Mouse (Mus musculus) kidney, adult 11 months (tissue): ENCODE measurements around the gene Nags.
A peak's percentile ranks its signal among the peaks of the same experiment; 100 is the strongest.
"Not testable (repeated sequence)": the region's sequence is repeated elsewhere in the genome, so short reads cannot be mapped to it uniquely, and the experiment has no call there.

Experiments used
- DNase-seq: peaks from one replicate; pipeline ENCODE4 v3.0.0; 2022

Gene Nags

DNA sequence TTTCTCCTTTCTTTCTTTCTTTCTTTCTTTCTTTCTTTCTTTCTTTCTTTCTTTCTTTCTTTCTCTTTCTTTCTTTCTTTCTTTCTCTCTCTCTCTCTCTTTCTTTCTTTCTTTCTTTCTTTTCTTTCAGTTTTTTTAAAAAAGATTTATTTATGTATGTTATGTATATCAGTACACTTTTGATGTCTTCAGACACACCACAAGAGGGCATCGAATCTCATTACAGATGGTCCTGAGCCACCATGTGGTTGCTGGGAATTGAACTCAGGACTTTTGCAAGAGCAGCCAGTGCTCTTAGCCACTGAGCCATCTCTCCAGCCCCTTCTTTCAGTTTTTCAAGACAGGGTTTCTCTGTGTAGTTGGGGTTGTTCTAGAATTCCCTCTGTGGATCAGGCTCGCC lies 12.7 kb downstream of the Nags start:
- not testable (repeated sequence) for DNase-seq

DNA sequence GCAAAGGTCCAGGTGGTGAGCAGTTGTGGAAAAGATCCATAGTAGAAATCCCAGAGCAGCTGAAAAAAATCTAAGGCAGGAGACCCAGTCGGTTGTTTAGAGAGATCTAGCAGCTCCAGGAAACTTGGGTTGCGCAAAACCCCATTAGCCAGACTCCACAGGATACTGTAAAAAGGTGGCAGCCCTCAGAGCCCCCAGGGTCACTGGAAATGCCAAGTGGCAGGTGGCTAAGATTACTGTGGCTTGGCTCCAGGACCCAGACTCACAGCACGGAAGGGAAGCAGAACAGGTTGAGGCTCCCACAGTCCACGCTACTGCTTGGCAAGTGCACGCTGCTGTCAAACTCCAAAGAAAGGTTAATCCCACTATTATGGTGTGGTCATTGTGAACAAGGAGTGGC lies 14.5 kb downstream of the Nags start:
- DNase-seq = no peak

DNA sequence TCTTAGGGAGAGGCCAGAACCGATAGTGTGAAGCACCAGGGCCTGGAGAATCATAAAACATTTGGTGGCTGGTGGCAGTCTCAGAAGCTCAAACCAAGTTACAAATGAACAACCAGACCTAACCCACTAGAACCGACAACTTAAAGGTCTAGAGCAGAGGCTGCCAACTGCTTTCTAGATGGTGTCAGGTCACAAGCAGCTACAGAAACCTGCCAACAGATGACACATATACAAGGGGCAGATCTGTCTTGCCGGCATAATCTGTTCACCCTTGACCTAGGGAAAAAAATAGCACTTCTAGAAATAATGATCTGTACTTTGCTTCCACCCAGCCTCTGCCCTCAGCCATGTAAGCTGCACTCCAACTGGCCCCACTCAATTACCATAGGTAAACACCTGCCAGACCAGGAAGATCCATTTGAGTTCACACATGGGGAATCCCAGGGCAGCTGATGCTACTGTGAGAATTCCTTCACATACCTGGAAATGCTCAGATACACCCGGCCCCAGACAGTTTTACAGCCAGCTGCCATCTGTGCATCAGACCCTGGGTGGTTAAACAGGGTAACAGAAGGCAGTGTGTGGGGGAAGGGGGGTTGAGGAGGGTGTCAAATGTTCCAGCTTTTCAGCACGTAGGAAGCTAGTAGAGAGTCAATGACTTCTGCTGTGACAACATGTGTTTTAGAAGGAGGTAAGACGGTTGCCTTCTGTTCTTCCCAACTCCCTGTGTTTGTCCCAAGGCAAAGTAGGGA lies 20.8 kb downstream of the Nags start:
- no peak for DNase-seq

DNA sequence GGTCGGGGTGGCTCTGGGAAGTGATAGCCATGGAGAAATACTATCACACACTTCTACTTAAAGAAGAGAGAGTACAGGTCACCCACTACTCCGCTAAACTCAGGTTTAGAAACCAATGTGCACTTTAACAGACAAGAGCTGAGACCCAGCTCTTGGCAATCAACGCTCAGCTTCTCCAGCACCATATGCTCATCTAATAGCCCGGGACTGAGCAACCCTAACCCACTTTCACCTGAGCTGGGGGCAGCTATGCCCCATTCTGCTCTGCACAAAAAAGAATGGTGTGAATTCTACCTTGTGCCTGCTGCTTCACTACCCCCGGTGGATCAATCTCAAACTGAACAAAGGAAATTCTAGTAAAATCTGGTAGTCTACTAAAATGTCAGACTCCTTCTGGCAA lies 22.2 kb downstream of the Nags start:
- no peak for DNase-seq

DNA sequence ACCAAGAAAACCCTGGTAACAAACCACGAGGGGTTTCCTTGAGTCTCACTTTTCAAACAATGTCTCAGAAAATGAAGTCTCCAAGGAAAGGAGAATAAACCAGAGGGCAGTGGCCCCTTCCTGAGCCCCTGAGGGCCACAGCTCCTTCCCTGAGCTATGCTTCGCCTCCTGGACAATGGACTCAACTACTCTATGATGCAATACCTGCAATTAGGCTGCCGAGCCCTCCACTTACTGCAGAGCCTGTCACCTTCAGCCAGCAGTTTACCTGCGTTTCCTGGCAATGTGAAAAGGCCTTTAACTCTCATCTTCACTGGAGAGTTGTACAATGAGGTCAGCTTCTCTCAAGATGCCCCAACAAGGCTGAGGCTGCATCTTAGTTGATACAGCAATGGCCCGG lies 23.4 kb downstream of the Nags start:
- no peak for DNase-seq

DNA sequence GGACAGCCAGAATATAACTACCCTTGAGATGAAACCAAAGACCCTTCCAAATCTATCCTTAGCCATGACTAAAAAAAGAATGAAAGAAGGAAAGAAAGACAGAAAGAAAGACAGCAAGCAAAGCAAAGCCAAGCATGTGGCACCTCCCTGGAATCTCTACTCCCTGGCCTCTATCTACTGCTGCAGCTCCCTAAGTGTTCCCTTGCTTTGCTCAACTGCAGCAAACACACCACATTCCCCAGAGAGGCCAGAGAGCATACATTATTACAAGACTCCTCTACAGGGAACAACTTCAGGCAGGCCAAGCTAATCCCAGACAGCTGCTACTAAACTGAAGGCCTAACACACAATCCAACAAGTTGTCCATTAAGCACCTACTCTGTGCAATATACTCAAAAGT lies 34.5 kb downstream of the Nags start:
- DNase-seq = no peak

DNA sequence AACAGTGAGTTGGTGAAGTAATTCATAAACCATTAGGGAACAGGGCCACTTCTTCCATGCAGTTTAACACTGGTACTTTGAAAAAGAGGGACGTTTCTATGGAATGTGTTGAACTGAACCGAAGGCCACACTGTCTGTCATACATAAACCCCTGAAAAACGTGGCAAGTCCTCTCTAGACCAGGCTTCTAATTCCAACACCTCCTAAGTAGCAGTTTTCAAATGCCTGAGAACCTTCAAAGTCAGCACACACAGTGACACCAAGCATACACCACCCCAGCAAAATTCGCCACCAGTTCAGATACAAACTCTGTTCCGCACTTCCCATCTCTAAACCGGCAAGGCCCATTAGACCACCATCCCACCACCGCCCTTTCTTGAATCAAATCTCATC lies 38.9 kb downstream of the Nags start:
- DNase-seq = no peak

DNA sequence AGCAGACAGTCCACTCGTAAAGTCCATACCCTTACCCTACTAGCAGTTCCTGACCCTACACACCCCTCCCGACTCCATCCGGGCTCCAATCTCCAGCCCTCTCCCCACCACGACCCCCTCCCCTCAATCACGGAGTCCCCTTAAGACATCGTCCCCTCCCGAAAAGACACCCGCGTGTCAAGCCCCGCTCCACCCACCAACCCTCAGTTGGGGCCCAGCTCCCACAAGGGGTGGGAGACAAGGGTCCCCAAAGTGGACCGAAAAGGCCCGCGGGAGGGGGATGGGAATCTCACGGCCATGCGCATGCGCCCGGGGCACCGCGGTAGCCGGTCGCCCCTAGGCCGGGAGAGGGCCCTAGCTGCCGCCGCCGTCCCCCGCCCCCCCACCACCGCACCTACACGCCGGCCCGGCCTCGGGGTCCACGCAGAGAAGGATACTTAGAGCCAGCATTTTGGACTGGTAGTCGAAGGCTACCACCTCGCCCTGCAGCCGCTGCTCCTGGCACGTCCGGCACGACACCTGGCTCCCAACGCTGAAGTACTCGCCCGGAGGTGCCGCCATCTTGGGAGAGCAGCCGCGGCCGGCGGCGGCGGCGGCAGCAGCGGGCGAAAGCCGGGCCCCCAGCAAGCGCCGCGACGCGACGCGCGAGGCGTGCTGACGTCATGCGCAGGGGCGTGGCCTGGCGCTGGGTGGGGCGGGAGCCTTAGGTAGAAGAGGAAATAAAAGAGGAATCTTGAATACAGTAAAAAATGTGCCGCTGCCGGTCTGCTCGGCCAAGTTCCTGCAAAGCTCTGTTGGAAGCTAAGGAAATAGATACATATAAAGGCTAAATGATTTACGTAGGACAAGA lies 39.6 kb downstream of the Nags start, which contains the start of gene Lsm12:
TSS of gene Lsm12 (minus strand) at position 651 of the 850 bp plus-strand sequence.
- DNase-seq = peak; percentile 91

DNA sequence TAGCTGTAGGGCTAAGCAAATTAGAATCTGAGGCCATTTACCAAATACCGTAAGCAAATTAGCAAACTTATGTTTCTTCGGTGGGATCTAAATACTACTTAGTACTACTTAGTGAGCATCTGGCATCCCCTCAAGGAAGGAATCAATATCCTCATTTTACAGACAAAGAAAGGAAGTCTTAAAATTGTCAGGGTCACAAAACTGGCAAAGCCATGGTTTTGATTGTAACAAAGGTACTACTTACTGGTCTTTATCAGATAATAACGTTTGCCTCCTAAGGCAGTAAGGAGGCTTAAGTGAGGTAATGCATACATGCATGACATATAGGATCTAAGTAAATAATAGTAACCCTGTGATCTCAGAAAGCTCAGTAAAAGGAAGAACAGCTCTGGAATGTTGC lies 40.4 kb downstream of the Nags start:
- no peak for DNase-seq

DNA sequence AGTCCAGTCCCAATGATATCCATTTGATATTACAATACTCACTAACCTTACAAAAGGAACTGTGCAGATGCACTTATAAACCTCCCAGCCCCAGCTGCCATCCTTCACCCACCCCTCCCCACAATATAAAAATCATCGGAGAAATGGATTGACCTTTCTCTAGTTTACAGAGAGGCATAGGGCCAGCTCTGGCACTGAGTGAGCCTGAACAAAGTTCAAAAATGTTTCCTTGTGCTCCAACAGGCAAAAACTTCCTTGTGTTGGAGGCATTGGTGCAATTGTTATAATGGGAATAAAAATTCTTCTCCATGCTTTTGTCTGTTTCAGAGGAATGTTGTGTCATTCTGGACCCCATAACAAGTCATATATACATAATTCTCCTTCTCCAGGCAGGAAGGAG lies 40.9 kb downstream of the Nags start:
- no peak for DNase-seq

DNA sequence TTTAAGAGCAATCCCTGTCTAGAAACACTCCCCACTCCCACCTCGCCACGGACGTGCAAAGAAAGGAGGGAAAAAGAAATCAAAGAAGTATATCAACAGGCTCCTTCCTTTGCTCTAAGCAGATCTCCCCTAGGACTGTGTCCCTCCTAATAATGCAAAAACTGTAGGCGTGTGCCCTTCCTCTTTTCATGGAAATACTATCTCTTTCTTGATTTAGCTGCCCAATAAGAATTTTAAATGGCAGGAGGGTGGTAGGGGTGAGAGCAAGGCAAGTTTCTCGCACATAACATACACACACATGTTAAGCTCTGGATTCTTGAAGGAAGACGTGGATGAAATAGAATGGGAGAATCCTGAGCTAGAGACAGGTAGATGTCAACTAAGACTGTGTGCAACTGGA lies 43.7 kb downstream of the Nags start:
- no peak for DNase-seq

DNA sequence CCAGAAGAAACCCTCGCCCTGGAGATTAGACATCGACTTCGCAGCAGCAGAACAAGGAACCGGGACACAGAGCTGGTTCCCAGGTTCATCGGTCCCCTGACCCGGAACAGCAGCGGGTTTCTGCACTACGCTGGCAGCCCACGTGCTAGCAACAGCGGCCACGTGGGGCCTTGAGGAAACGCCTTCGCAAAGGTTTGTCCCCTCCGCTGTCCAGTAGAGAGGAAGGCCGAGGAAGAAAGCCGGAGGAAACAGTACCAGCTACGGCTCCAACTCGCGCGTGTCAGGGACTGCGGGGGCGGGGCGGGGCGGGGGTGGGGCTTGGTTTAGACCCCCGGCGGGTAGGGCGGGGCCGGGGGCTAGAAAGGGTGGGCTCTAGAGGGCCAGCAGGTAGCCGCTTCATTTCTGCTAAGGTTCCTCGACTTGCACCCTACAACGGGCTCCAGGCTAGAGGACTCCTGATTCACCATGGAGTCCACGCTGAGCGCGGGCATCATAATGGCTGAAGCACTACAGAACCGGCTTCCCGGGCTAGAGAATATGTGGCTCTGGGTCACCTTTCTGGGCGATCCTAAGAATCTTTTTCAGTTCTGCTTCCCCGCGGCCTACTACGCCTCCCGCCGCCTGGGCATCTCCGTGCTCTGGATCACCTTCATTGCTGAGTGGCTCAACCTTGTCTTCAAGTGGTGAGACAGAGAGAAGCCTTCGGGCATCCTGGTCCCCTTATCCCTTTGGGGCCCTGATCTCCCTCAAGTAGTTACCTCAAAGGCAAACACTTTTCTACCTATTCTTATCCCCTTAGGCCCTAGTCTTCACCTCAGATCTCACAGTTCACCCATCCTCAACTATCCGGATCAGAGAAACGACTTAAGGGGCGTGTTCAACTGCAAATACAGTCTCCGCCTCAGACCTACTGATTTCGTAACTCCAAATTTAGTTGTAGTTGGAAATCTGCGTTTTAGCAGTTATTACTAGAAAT lies 44.4 kb downstream of the Nags start, which contains the start of gene G6pc3:
TSS of gene G6pc3 (plus strand) at position 160 of the 976 bp plus-strand sequence.
- DNase-seq = peak; percentile 95

DNA sequence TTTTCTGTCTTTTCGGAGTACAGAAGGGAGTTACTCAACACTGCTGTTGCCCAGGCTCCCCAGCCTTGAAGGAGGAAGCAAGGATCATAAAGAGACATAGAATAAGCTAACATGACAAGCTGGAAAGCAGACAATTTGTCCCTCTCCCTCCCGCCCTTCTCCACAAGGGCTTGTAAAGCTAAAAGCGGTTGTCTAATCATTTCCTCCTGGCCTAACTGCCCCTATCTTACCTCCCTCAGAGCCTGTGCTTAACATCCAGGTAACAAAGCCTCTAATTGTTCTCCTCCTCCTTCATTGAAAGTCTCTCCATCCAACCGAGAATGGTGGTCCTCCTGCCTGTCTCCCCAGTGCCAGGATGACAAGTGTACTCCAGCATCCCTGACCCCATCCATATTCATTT lies 45.5 kb downstream of the Nags start:
- DNase-seq = no peak

DNA sequence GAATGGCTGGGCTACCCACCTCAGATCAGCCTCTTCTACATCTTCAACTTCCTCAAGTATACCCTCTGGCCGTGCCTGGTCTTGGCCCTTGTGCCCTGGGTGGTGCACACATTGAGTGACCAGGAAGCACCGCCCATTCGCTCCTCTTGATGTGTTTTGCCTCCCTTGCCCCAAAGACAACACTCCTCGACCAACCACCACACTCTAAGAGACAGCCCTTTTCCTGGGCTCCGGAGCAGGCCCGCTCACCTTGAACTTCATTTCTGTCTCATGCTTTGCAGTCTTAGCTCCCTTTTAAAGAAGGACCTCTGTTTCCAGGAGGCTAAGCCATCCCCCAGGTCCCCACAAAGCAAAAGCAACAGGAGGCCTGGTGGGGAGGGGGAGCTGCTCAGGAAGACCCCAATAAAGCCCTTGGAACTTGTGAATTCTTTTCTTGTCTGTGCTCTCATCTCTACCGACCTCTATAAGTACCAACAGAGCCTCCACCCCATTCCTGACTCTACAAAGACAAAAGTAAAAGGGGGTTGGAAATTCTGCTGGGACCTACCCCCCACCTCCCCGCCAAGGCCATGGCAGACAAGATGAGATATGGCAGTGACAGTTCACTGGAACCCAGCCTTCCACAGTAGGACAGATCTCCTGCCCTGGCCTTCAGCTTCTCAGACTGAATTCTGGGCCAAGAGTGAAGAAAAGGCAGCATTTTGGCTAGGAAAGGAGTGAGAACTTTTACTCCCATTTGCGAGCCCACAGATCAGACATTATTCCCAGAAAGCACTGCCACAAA lies 48.5 kb downstream of the Nags start:
- no peak for DNase-seq

DNA sequence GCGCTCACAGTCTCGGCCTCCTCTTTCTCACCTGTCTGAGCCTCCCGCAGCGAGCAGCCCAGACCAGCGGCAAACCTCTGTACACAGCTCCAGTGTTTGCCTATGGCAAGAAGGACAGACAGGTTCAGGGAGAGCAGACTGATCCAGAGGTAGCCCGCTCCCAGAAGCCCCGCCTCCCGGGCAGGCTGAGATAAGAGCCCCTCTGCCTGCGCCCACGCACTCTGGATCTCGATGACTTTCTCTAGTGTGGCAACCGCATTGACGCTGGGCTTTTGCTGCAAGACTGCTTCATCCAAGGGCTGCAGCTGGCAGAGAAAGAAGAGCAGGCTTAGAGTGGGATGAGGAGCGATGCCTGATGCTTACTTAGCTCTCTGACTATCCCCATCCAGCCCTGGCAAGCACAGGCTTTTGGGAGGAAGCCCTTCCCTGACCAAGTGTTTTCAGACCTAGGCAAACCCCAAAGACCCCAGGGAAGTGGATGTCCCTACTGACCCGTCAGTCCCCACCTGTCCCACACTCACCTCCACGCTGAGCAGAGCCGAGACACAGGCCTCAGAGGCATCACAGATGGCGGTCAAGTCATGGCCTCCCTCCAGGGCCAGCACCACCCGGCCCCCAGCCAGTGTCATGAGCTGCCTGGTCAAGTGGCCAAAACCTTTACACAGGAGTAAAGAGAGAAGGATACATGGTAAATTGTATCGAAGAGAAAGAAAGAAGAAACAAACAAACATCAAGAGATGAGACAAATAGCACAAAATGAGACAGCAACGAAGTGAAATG lies 50.9 kb downstream of the Nags start:
- no peak for DNase-seq

DNA sequence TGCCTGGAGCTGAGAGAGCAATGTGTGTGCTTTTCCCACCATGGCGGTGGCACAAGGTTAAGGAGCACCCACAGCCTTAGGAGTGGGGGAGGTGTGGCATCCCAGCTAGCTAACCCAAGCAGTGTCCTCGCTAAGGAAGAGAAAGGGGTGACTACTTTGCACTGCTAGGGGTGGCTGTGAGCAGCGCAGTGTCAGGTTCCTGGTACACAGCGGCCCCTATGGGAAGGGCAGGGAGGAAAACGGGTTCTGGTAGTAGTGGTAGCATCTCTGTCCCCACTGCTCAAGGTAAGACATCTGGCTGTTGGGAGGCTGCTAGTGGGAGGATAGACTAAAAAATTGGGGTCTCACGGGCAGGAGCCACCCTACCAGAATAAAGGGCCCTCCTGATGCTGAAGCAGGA lies 52.9 kb downstream of the Nags start:
- no peak for DNase-seq
